Mouse (Mus musculus): ENCODE data around the gene Htr2b.

- TF ChIP-seq POLR2A (IDR thresholded peaks at IDR 0.05; ENCODE audit: low read depth, low read length) (no peak), ZC3H11A (IDR thresholded peaks at IDR 0.05; ENCODE audit: low read depth, low read length) (no peak), TBP (conservative IDR thresholded peaks at IDR 0.05; ENCODE audit: low read depth, low read length) (no peak), EP300 (IDR thresholded peaks at IDR 0.05; ENCODE audit: low read length) (no peak), MEF2A (IDR thresholded peaks at IDR 0.05; ENCODE audit: borderline replicate concordance, low read depth, low read length) (no peak), CTCF (conservative IDR thresholded peaks at IDR 0.05 in 1 of 2, IDR thresholded peaks at IDR 0.05 in 1 of 2; ENCODE audit: low read depth in 2 of 2, low read length in 2 of 2) (no peak), POLR2AphosphoS2 (IDR thresholded peaks at IDR 0.05; ENCODE audit: low read depth, low read length) (no peak)
Observed at GRCm38 (mm10) chr1:86147557-86147956, 35.8 kb upstream of the Htr2b start.
